Mouse (Mus musculus) adrenal gland, postnatal 14 days (tissue): Measurements from ENCODE around the gene Opalin. TPM values are rescaled to one million over a fixed set of nuclear protein-coding genes. Genes with fewer than 3 reads are reported as not detected.

ENCODE experiments used
- DNase-seq: peaks from one replicate; pipeline ENCODE4 v3.0.0; 2021; ENCODE audit warnings: mixed read lengths
- total RNA-seq: library from RNA; stranded (reverse); gene quantifications from 2 replicates; pipeline ENCODE4 v1.2.3, GENCODE M21; 2021

Opalin gene
- total RNA-seq, 1 experiment from 2014 or later = not detected

- DNase-seq = peak; percentile 65
Measured at GRCm38 (mm10) chr19:41015951-41016716, 60.8 kb downstream of the Opalin start.

GRCm38 (mm10) chr19:41014003-41014402, 62.9 kb downstream of the Opalin start:
- no peak for DNase-seq

DNA sequence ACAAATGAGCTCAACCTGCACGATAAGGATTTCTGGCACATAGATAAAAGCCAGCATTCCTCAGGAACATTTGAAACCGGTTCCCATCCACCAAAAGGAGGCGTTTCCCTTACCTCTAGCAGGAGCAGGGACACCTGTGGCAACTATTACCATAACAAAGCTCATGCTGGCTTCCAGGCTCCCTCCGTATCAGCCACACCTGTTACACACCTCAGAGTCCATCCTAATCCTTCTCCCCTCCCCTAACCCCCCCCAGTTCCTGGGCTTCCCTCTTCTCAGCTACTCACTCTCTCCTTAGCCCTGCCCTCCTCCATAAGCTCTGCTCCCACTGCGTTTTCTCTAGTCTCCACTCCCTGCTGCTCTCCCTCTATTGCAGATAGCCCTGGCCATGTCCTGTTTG, 63.3 kb downstream of the Opalin start:
- DNase-seq = no peak

Other genes starting within 250 kb of the Opalin start
- gene Ccnj, start 245.8 kb downstream of the Opalin start, total RNA-seq = 5.7 and 7.6 TPM in 2 replicates
- gene Zfp518a, start 182.4 kb downstream of the Opalin start, total RNA-seq = 12.8 and 15.2 TPM in 2 replicates
- gene Blnk, start 82.6 kb downstream of the Opalin start, total RNA-seq = 1.7 and 4.8 TPM in 2 replicates
- 0.89 TPM in 1 of 2 replicates, not detected in the other for gene Dntt, start 47.8 kb downstream of the Opalin start, total RNA-seq
- 0.49 TPM in 1 of 2 replicates, not detected in the other for gene Tll2, start 129.7 kb upstream of the Opalin start, total RNA-seq
- 155 and 156 TPM in 2 replicates for gene Tm9sf3, start 186.9 kb upstream of the Opalin start, total RNA-seq